12 mouse cellular contexts compared by ENCODE assay signal in genomic region chr11:106728402-106729366, GRCm38 (mm10). TPM values are rescaled to one million over a fixed set of nuclear protein-coding genes. Genes with fewer than 3 reads are reported as not detected.
DNase-seq lines count a peak whose midpoint lies in the region; ATAC-seq lines count a peak whose summit lies in the region.
"Had no signal": no experiment of that assay in that cellular context is flagged by ENCODE, and none has a peak within 500 bp of the region (broad histone marks: within the 10 kb centered on the region; RNA-seq: fewer than 3 reads in every experiment).

No protein-coding gene starts in this region.

- peak; percentile 78 for DNase-seq in midbrain, embryonic 11.5 days (ENCODE audit: low spot score, missing footprints)
- DNase-seq in heart, adult 8-10 months (ENCODE audit: low spot score), result peak; percentile 71
- peak; percentile 35 for DNase-seq in heart, postnatal 25 days (ENCODE audit: low spot score)
- DNase-seq in cerebellum, postnatal 10 days, result no peak
- DNase-seq in cerebellum, postnatal 25 days, result no peak
- DNase-seq: kidney, adult 8-10 months; right cerebral cortex, postnatal 25 days had no signal

- no peak overlapping the region for H3K4me3 ChIP-seq in midbrain, embryonic 11.5 days (ENCODE audit: low read depth, low read length)
- no peak overlapping the region for H3K4me3 ChIP-seq in midbrain, embryonic 16.5 days (ENCODE audit: low read depth, low read length)
- no peak overlapping the region for H3K4me3 ChIP-seq in stomach, embryonic 16.5 days (replicated peaks; ENCODE audit: low read length)
- no peak overlapping the region for H3K4me3 ChIP-seq in intestine, embryonic 16.5 days (ENCODE audit: low read length)

- H3K4me1 ChIP-seq in midbrain, embryonic 11.5 days (ENCODE audit: control insufficient read depth, insufficient read depth, low read length), result no peaks in the 10 kb centered on the region; the same call in 1 of the 2 replicates
- peaks cover 9% of the 10 kb centered on the region; the same call in 1 of the 2 replicates for H3K4me1 ChIP-seq in midbrain, embryonic 16.5 days (ENCODE audit: control insufficient read depth, insufficient read depth, low read length)
- H3K4me1 ChIP-seq in stomach, embryonic 16.5 days (ENCODE audit: control insufficient read depth, insufficient read depth, low read length), result peaks cover 3% of the 10 kb centered on the region; the same call in 1 of the 2 replicates
- peaks cover 16% of the 10 kb centered on the region for H3K4me1 ChIP-seq in intestine, embryonic 16.5 days (ENCODE audit: control insufficient read depth, insufficient read depth, low read length)

- no peak for ATAC-seq in midbrain, embryonic 11.5 days (ENCODE audit: low FRiP score)
- ATAC-seq in midbrain, embryonic 16.5 days, result no peak
- peak; percentile 57 for ATAC-seq in stomach, embryonic 16.5 days (ENCODE audit: insufficient read depth, low FRiP score)
- ATAC-seq in intestine, embryonic 16.5 days, result no peak
- ATAC-seq: CD4-positive, CD25-positive, alpha-beta regulatory T cell, adult 4 months had no signal

- H3K9ac ChIP-seq in midbrain, embryonic 11.5 days (ENCODE audit: low read length), result no peak overlapping the region
- no peak overlapping the region for H3K9ac ChIP-seq in midbrain, embryonic 16.5 days (ENCODE audit: low read depth, low read length)
- H3K9ac ChIP-seq in stomach, embryonic 16.5 days (ENCODE audit: low read length), result no peak overlapping the region
- H3K9ac ChIP-seq in intestine, embryonic 16.5 days (ENCODE audit: low read depth, low read length), result no peak overlapping the region

- H3K27me3 ChIP-seq in midbrain, embryonic 11.5 days (ENCODE audit: control insufficient read depth, insufficient read depth, low read length), result no peaks in the 10 kb centered on the region
- no peaks in the 10 kb centered on the region for H3K27me3 ChIP-seq in midbrain, embryonic 16.5 days (ENCODE audit: control insufficient read depth, insufficient read depth, low read depth, low read length)
- H3K27me3 ChIP-seq in stomach, embryonic 16.5 days (ENCODE audit: control insufficient read depth, insufficient read depth, low read length), result no peaks in the 10 kb centered on the region
- no peaks in the 10 kb centered on the region for H3K27me3 ChIP-seq in intestine, embryonic 16.5 days (replicated peaks; ENCODE audit: control insufficient read depth, insufficient read depth, low read length)

- WGBS in midbrain, embryonic 11.5 days, result 85% methylated on average over 10 of the region's 10 CpGs
- 86% methylated on average over 10 of the region's 10 CpGs for WGBS in midbrain, embryonic 16.5 days
- WGBS in stomach, embryonic 16.5 days, result 63% methylated on average over 10 of the region's 10 CpGs
- 72% methylated on average over 10 of the region's 10 CpGs for WGBS in intestine, embryonic 16.5 days

- intact Hi-C loops in heart, postnatal 25 days (cut with DNase I), result no loop called here

- H3K27ac ChIP-seq in midbrain, embryonic 11.5 days (ENCODE audit: low read depth, low read length), result no peak overlapping the region
- no peak overlapping the region for H3K27ac ChIP-seq in midbrain, embryonic 16.5 days (ENCODE audit: low read length)
- peak overlapping the region; percentile 25; the same call in 1 of the 2 replicates for H3K27ac ChIP-seq in stomach, embryonic 16.5 days (ENCODE audit: low read length)
- H3K27ac ChIP-seq in intestine, embryonic 16.5 days (ENCODE audit: low read length), result no peak overlapping the region
- H3K27ac ChIP-seq: macrophage had no signal

- H3K36me3 ChIP-seq in midbrain, embryonic 11.5 days (ENCODE audit: control insufficient read depth, insufficient read depth, low read length), result no peaks in the 10 kb centered on the region
- H3K36me3 ChIP-seq in midbrain, embryonic 16.5 days (ENCODE audit: control insufficient read depth, insufficient read depth, low read length), result no peaks in the 10 kb centered on the region
- no peaks in the 10 kb centered on the region for H3K36me3 ChIP-seq in stomach, embryonic 16.5 days (ENCODE audit: control insufficient read depth, insufficient read depth, low read length)
- no peaks in the 10 kb centered on the region for H3K36me3 ChIP-seq in intestine, embryonic 16.5 days (ENCODE audit: control insufficient read depth, insufficient read depth, low read length)

- H3K4me2 ChIP-seq in midbrain, embryonic 11.5 days, result no peak overlapping the region
- H3K4me2 ChIP-seq in midbrain, embryonic 16.5 days (ENCODE audit: low read length), result no peak overlapping the region
- H3K4me2 ChIP-seq in stomach, embryonic 16.5 days (ENCODE audit: low read depth, low read length), result no peak overlapping the region
- no peak overlapping the region for H3K4me2 ChIP-seq in intestine, embryonic 16.5 days (ENCODE audit: low read depth, low read length)

- no peaks in the 10 kb centered on the region for H3K9me3 ChIP-seq in midbrain, embryonic 11.5 days (ENCODE audit: control insufficient read depth, low read length)
- H3K9me3 ChIP-seq in midbrain, embryonic 16.5 days (replicated peaks; ENCODE audit: control insufficient read depth, low read length, poor library complexity, severe bottlenecking), result no peaks in the 10 kb centered on the region
- H3K9me3 ChIP-seq in stomach, embryonic 16.5 days (replicated peaks; ENCODE audit: control insufficient read depth, low read length), result no peaks in the 10 kb centered on the region
- H3K9me3 ChIP-seq in intestine, embryonic 16.5 days (ENCODE audit: control insufficient read depth, low read length), result no peaks in the 10 kb centered on the region

RNA-seq across cellular contexts. Expression of gene Pecam1, which starts 21.7 kb away (rescaled TPM):
- polyA plus RNA-seq in midbrain, embryonic 11.5 days (2014; fragmentation: Nextera tagmentation; extraction: Ambion mirVana), result 19.8 and 21.5 TPM in 2 replicates
- 14.1 and 15.7 TPM in 2 replicates for polyA plus RNA-seq in midbrain, embryonic 16.5 days (2015; fragmentation: Nextera tagmentation; extraction: Ambion mirVana)
- total RNA-seq in heart, adult 8-10 months (2022), result 100 to 1,000 TPM in 3 of 4 experiments, 10 to 100 TPM in 1; 97.3 to 119 (median 109) TPM
- 100 to 1,000 TPM; 127 to 139 TPM for total RNA-seq in heart, postnatal 25 days (2021)
- polyA plus RNA-seq in stomach, embryonic 16.5 days (2015; fragmentation: Nextera tagmentation; extraction: Ambion mirVana), result 51.7 and 55.0 TPM in 2 replicates
- 48.2 and 48.6 TPM in 2 replicates for polyA plus RNA-seq in intestine, embryonic 16.5 days (2015; fragmentation: Nextera tagmentation; extraction: Ambion mirVana)

RNA-seq across cellular contexts. Expression of gene Milr1, which starts 22.3 kb away (rescaled TPM):
- polyA plus RNA-seq in midbrain, embryonic 11.5 days (2014; fragmentation: Nextera tagmentation; extraction: Ambion mirVana), result 0.68 and 1.0 TPM in 2 replicates
- polyA plus RNA-seq in midbrain, embryonic 16.5 days (2015; fragmentation: Nextera tagmentation; extraction: Ambion mirVana), result 0.89 and 0.99 TPM in 2 replicates
- total RNA-seq in heart, adult 8-10 months (2022), result 1 to 10 TPM in 1 of 4 experiments, under 1 TPM in 3; 0.22 to 1.5 (median 0.74) TPM
- total RNA-seq in heart, postnatal 25 days (2021), result 1 to 10 TPM; 1.1 to 1.6 TPM
- polyA plus RNA-seq in stomach, embryonic 16.5 days (2015; fragmentation: Nextera tagmentation; extraction: Ambion mirVana), result 3.1 TPM in 2 replicates
- polyA plus RNA-seq in intestine, embryonic 16.5 days (2015; fragmentation: Nextera tagmentation; extraction: Ambion mirVana), result 1.6 and 1.7 TPM in 2 replicates

RNA-seq across cellular contexts. Expression of gene Polg2, which starts 50.7 kb away (rescaled TPM):
- 9.7 and 11.2 TPM in 2 replicates for polyA plus RNA-seq in midbrain, embryonic 11.5 days (2014; fragmentation: Nextera tagmentation; extraction: Ambion mirVana)
- 9.4 and 9.6 TPM in 2 replicates for polyA plus RNA-seq in midbrain, embryonic 16.5 days (2015; fragmentation: Nextera tagmentation; extraction: Ambion mirVana)
- total RNA-seq in heart, adult 8-10 months (2022), result 1 to 10 TPM; 4.2 to 4.9 (median 4.6) TPM
- 1 to 10 TPM; 4.2 to 4.9 TPM for total RNA-seq in heart, postnatal 25 days (2021)
- 10.5 and 11.7 TPM in 2 replicates for polyA plus RNA-seq in stomach, embryonic 16.5 days (2015; fragmentation: Nextera tagmentation; extraction: Ambion mirVana)
- polyA plus RNA-seq in intestine, embryonic 16.5 days (2015; fragmentation: Nextera tagmentation; extraction: Ambion mirVana), result 12.6 and 13.7 TPM in 2 replicates

Comparison
In these comparisons a context has a peak if more than half of its experiments do, and no peak if none do; other contexts are left out.
1. DNase-seq: peak in midbrain, embryonic 11.5 days (single experiment), heart, adult 8-10 months (single experiment) and heart, postnatal 25 days (single experiment); none in cerebellum, postnatal 10 days (0 of 2) and cerebellum, postnatal 25 days (0 of 2).